In the genomic region with DNA sequence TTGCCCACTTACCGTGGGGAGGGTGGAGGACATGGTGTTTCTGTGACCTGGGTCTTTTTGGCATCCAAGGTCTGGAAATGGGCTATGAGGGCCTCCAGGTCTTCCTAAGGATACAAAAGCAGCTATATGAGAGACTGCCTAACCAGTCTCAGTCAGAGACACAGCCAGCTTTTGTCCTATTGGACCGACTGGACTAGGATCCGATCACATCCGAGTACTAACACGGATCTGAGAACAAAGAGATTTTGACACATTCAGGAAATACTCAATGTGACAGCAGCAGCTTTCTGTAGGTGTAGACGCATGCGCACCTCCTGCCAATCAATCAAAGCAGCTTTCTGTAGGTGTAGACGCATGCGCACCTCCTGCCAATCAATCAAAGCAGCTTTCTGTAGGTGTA, we compare ENCODE assay signal across 30 mouse cellular contexts. TPM values are rescaled to one million over a fixed set of nuclear protein-coding genes. Genes with fewer than 3 reads are reported as not detected.
A peak's percentile ranks its signal among the peaks of the same experiment; 100 is the strongest.
DNase-seq lines count a peak whose midpoint lies in the region; ATAC-seq and TF ChIP-seq lines count a peak whose summit lies in the region.
"Had no signal": no experiment of that assay in that cellular context is flagged by ENCODE, and none has a peak within 500 bp of the region (broad histone marks: within the 10 kb centered on the region; RNA-seq: fewer than 3 reads in every experiment).

No protein-coding gene starts in this region.

- H3K4me2 ChIP-seq in midbrain, postnatal 0 days (ENCODE audit: low read depth, low read length, poor library complexity, severe bottlenecking) = no peak overlapping the region
- H3K4me2 ChIP-seq: embryonic facial prominence, embryonic 13.5 days; forebrain, embryonic 12.5 days; forebrain, embryonic 15.5 days; heart, embryonic 12.5 days; heart, embryonic 15.5 days; hindbrain, embryonic 13.5 days had no signal

- H3K4me3 ChIP-seq in E14TG2a.4 (replicated peaks; ENCODE audit: low read length) = peak overlapping the region; percentile 73
- peak overlapping the region; percentile 31 to 45 for H3K4me3 ChIP-seq in ES-E14 (ENCODE audit: insufficient read depth in 1 of 2, low read depth in 1 of 2, low read length in 2 of 2, poor library complexity in 1 of 2, severe bottlenecking in 1 of 2)
- H3K4me3 ChIP-seq in midbrain, postnatal 0 days (ENCODE audit: low read depth, low read length) = no peak overlapping the region
- H3K4me3 ChIP-seq: embryonic facial prominence, embryonic 10.5 days; embryonic facial prominence, embryonic 13.5 days; erythroblast, embryonic 14.5 days; forebrain, embryonic 12.5 days; forebrain, embryonic 15.5 days; heart, embryonic 12.5 days; heart, embryonic 15.5 days; hindbrain, embryonic 10.5 days; hindbrain, embryonic 13.5 days had no signal

- H3K27ac ChIP-seq in ES-E14 (ENCODE audit: insufficient read depth, low read depth, low read length, poor library complexity, severe bottlenecking) = no peak overlapping the region
- no peak overlapping the region for H3K27ac ChIP-seq in midbrain, postnatal 0 days (ENCODE audit: low read depth, low read length)
- H3K27ac ChIP-seq: embryonic facial prominence, embryonic 10.5 days; embryonic facial prominence, embryonic 13.5 days; forebrain, embryonic 12.5 days; forebrain, embryonic 15.5 days; heart, embryonic 15.5 days; hindbrain, embryonic 10.5 days; hindbrain, embryonic 13.5 days had no signal

- WGBS in midbrain, postnatal 0 days = 94% methylated on average over 8 of the region's 9 CpGs

- DNase-seq in layer of hippocampus, adult 11-12 months (ENCODE audit: low spot score) = peak; percentile 1
- DNase-seq in layer of hippocampus, adult 18-20 months (ENCODE audit: low spot score in 2 of 2) = no peak
- DNase-seq in ES-E14 (ENCODE audit: low read depth, low spot score) = peak; percentile 40
- DNase-seq in testis, postnatal 14 days (ENCODE audit: low spot score) = peak; percentile 68
- no peak for DNase-seq in midbrain, postnatal 0 days (ENCODE audit: low spot score)
- no peak for DNase-seq in heart, adult 8-10 months (ENCODE audit: low spot score)
- DNase-seq: adrenal gland, adult 8-10 months; adrenal gland, postnatal 25 days; cerebellum, adult 8-10 months; cerebellum, postnatal 10 days; cerebellum, postnatal 36 days; embryo, embryonic 11 days; gastrocnemius, postnatal 14 days; heart, postnatal 10 days; heart, postnatal 36 days had no signal

- H3K27me3 ChIP-seq in E14TG2a.4 (ENCODE audit: insufficient read depth, low read length) = no peaks in the 10 kb centered on the region
- H3K27me3 ChIP-seq in midbrain, postnatal 0 days (ENCODE audit: insufficient read depth, low read length) = no peaks in the 10 kb centered on the region
- H3K27me3 ChIP-seq: embryonic facial prominence, embryonic 13.5 days; forebrain, embryonic 12.5 days; forebrain, embryonic 15.5 days; heart, embryonic 12.5 days; heart, embryonic 15.5 days; hindbrain, embryonic 13.5 days; Patski had no signal

- H3K9ac ChIP-seq in ES-E14 (ENCODE audit: insufficient read depth, low read depth, low read length, poor library complexity, severe bottlenecking) = peak overlapping the region; percentile 4; the same call in 1 of the 2 replicates
- no peak overlapping the region for H3K9ac ChIP-seq in midbrain, postnatal 0 days (replicated peaks; ENCODE audit: low read length, poor library complexity, severe bottlenecking)
- H3K9ac ChIP-seq: embryonic facial prominence, embryonic 13.5 days; forebrain, embryonic 12.5 days; forebrain, embryonic 15.5 days; heart, embryonic 12.5 days; heart, embryonic 15.5 days; hindbrain, embryonic 13.5 days had no signal

- TF ChIP-seq CTCF in E14TG2a.4 (conservative IDR thresholded peaks at IDR 0.05; ENCODE audit: low read length) = no peak
- TF ChIP-seq CTCF in midbrain, postnatal 0 days (IDR thresholded peaks at IDR 0.05) = no peak

- H3K4me1 ChIP-seq in E14TG2a.4 (replicated peaks; ENCODE audit: low read depth, low read length) = peaks cover 34% of the 10 kb centered on the region
- no peaks in the 10 kb centered on the region; a peak in 1 of 4 replicates for H3K4me1 ChIP-seq in ES-E14 (ENCODE audit: control insufficient read depth in 2 of 2, insufficient read depth in 2 of 2, low read length in 2 of 2, poor library complexity in 1 of 2)
- H3K4me1 ChIP-seq in midbrain, postnatal 0 days (ENCODE audit: insufficient read depth, low read length) = no peaks in the 10 kb centered on the region
- H3K4me1 ChIP-seq: embryonic facial prominence, embryonic 10.5 days; embryonic facial prominence, embryonic 13.5 days; forebrain, embryonic 12.5 days; forebrain, embryonic 15.5 days; heart, embryonic 12.5 days; heart, embryonic 15.5 days; hindbrain, embryonic 10.5 days; hindbrain, embryonic 13.5 days had no signal

- H3K9me3 ChIP-seq in E14TG2a.4 (ENCODE audit: low read length) (no peaks in the 10 kb centered on the region), ES-E14 (ENCODE audit: control insufficient read depth, insufficient read depth, low read depth, low read length) (no peaks in the 10 kb centered on the region)
- H3K9me3 ChIP-seq in midbrain, postnatal 0 days (ENCODE audit: low read length) = no peaks in the 10 kb centered on the region
- H3K9me3 ChIP-seq: embryonic facial prominence, embryonic 10.5 days; embryonic facial prominence, embryonic 13.5 days; forebrain, embryonic 12.5 days; forebrain, embryonic 15.5 days; G1E; heart, embryonic 12.5 days; heart, embryonic 15.5 days; hindbrain, embryonic 10.5 days; hindbrain, embryonic 13.5 days had no signal

- ATAC-seq in midbrain, postnatal 0 days (ENCODE audit: low FRiP score) = no peak
- ATAC-seq: activated CD4-positive, CD25-positive, alpha-beta regulatory T cell, adult 4 months; forebrain, embryonic 15.5 days; hindbrain, embryonic 16.5 days; inflammation-experienced regulatory T-cells, adult 6 months; Patski had no signal

- in situ Hi-C loops in ES-E14 (cut with MboI; ENCODE audit: low sequenced_read_pairs in 2 of 2, unreplicated experiment in 2 of 2) = no loop called here

- H3K36me3 ChIP-seq in E14TG2a.4 (ENCODE audit: insufficient read depth, low read length) = peaks cover 46% of the 10 kb centered on the region
- peaks cover 25% of the 10 kb centered on the region for H3K36me3 ChIP-seq in ES-E14 (ENCODE audit: control insufficient read depth, insufficient read depth, low read length, poor library complexity, severe bottlenecking)
- H3K36me3 ChIP-seq in midbrain, postnatal 0 days (ENCODE audit: insufficient read depth, low read length) = peaks cover 17% of the 10 kb centered on the region; the same call in 1 of the 2 replicates

TF ChIP-seq in ES-E14, 5 proteins besides CTCF, POLR2A, EP300 and RAD21:
- TF ChIP-seq CHD2 (IDR thresholded peaks at IDR 0.05; ENCODE audit: low read depth, low read length) (no peak), ZC3H11A (IDR thresholded peaks at IDR 0.05; ENCODE audit: borderline replicate concordance, low read depth, low read length) (no peak), HCFC1 (IDR thresholded peaks at IDR 0.05; ENCODE audit: borderline replicate concordance, insufficient read depth, low read length) (no peak), MAFK (IDR thresholded peaks at IDR 0.05; ENCODE audit: insufficient read depth, low read depth, low read length) (no peak), ZNF384 (IDR thresholded peaks at IDR 0.05; ENCODE audit: low read depth, low read length) (no peak)

RNA-seq across cellular contexts. Expression of a gene that starts 7.6 kb away (rescaled TPM):
- 10 to 100 TPM; 27.0 to 27.9 TPM for total RNA-seq in layer of hippocampus, adult 18-20 months (2021)
- 65.9 and 84.3 TPM in 2 replicates for total RNA-seq in ES-E14 (2012; rRNA removed)
- 30.7 and 44.8 TPM in 2 replicates for total RNA-seq in midbrain, postnatal 0 days (2014; rRNA removed)
- 38.3 and 41.0 TPM in 2 replicates for polyA plus RNA-seq in midbrain, postnatal 0 days (2015; fragmentation: Nextera tagmentation; extraction: Ambion mirVana)
- total RNA-seq in heart, adult 8-10 months (2022) = 10 to 100 TPM; 12.5 to 14.9 (median 12.9) TPM

Comparison
In these comparisons a context has a peak if more than half of its experiments do, and no peak if none do; other contexts are left out.
1. DNase-seq: peak in layer of hippocampus, adult 11-12 months (single experiment), ES-E14 (single experiment) and testis, postnatal 14 days (single experiment); none in layer of hippocampus, adult 18-20 months (0 of 2), midbrain, postnatal 0 days (single experiment) and heart, adult 8-10 months (single experiment).